Mouse (Mus musculus) hindbrain, embryonic 15.5 days (tissue): Measurements from ENCODE around the gene Evi2a. TPM values are rescaled to one million over a fixed set of nuclear protein-coding genes. Genes with fewer than 3 reads are reported as not detected.

ENCODE experiments used
- ATAC-seq: fragments of 200-750 bp; cut with Nextera tagmentation; 2 replicates; pipeline ENCODE4 v1.8.0; 2017; ENCODE audit warnings: low read depth, moderate number of reproducible peaks, moderate TSS enrichment; ENCODE audit not compliant: low FRiP score
- H3K27ac ChIP-seq: fragments of 300-500 bp; sonication (generic); replicated peaks from 2 replicates; pipeline ENCODE4 v1.5.1; 2015; ENCODE audit warnings: mild to moderate bottlenecking, inconsistent platforms
- H3K27me3 ChIP-seq: fragments of 300-500 bp; sonication (generic); 2 replicates; pipeline ENCODE4 v1.6.1; 2015; ENCODE audit warnings: control low read depth, inconsistent platforms
- H3K36me3 ChIP-seq: fragments of 300-500 bp; sonication (generic); 2 replicates; pipeline ENCODE4 v1.6.1; 2015; ENCODE audit warnings: control low read depth, inconsistent platforms
- H3K4me1 ChIP-seq: fragments of 300-500 bp; sonication (generic); replicated peaks from 2 replicates; pipeline ENCODE4 v1.6.1; 2015; ENCODE audit warnings: control low read depth, inconsistent platforms
- H3K4me2 ChIP-seq: fragments of 300-500 bp; sonication (generic); 2 replicates; pipeline ENCODE4 v1.6.1; 2015; ENCODE audit warnings: moderate library complexity, mild to moderate bottlenecking, inconsistent platforms
- H3K4me3 ChIP-seq: fragments of 300-500 bp; sonication (generic); 2 replicates; pipeline ENCODE4 v1.5.1; 2015; ENCODE audit warnings: mild to moderate bottlenecking, inconsistent platforms
- H3K9ac ChIP-seq: fragments of 300-500 bp; sonication (generic); 2 replicates; pipeline ENCODE4 v1.6.1; 2015; ENCODE audit warnings: inconsistent platforms
- H3K9me3 ChIP-seq: fragments of 300-500 bp; sonication (generic); 2 replicates; pipeline ENCODE4 v1.6.1; 2016; ENCODE audit warnings: control low read depth, inconsistent platforms
- WGBS: fragments of 180-500 bp; shearing (Covaris S2); methylation state at CpG from one replicate; pipeline ENCODE4 v1.1.7; 2015; 5-methylcytosine and 5-hydroxymethylcytosine counted together
- polyA plus RNA-seq: library from polyadenylated mRNA; unstranded; fragments of >200 nt; fragmentation: Nextera tagmentation; extraction: Ambion mirVana; gene quantifications from 2 replicates; pipeline ENCODE4 v1.2.1, GENCODE M21; 2015

Gene Evi2a
- polyA plus RNA-seq, 1 experiment from 2014 or later = 3.2 TPM

GRCm38 (mm10) chr11:79484721-79485120, 45.7 kb downstream of the Evi2a start:
- H3K4me2 ChIP-seq = no peak overlapping the region
- no peaks in the 10 kb centered on the region for H3K27me3 ChIP-seq
- H3K4me1 ChIP-seq = no peaks in the 10 kb centered on the region
- no peak overlapping the region for H3K27ac ChIP-seq
- no peak overlapping the region for H3K9ac ChIP-seq
- no peak for ATAC-seq
- peaks cover 15% of the 10 kb centered on the region for H3K36me3 ChIP-seq
- H3K9me3 ChIP-seq = no peaks in the 10 kb centered on the region
- H3K4me3 ChIP-seq = no peak overlapping the region

DNA sequence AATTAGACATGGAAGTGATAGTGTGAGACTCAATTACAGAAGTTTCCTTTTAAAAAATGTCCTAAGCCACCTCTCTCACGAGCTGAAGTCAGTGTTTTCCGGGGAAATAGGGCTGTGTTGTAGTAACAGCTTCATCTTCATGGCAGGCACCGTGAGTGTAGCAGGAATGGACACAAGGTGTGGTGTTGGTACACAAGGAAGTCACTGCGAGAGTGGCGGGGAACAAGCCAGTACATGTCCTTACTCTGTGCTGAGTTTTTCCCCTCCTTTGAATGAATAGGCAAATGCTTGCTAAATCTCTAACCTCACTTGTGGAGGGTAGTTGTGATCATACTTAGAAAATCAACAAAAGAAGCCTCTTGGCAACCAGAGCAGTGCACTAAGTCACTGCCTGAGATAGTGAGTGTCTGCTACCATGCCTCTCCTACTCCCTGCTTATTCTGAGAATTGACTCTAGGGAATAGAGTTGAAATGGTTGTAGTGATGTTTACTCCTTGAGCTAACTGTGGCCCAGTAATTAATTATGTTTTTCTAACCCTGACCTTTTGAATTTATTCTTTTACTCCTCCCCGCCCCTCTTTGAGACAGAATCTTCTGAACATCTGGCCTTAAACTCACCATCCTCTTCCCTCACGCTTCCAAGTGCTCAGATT, 46.4 kb downstream of the Evi2a start:
- no peaks in the 10 kb centered on the region for H3K9me3 ChIP-seq
- peaks cover 15% of the 10 kb centered on the region for H3K36me3 ChIP-seq
- 89% methylated on average over 7 of the region's 7 CpGs for WGBS

GRCm38 (mm10) chr11:79483392-79483791, 47.0 kb downstream of the Evi2a start:
- Histone ChIP-seq H3K4me2 (no peak overlapping the region), H3K9ac (no peak overlapping the region), H3K4me3 (no peak overlapping the region), H3K9me3 (no peaks in the 10 kb centered on the region), H3K36me3 (peaks cover 15% of the 10 kb centered on the region), H3K27ac (no peak overlapping the region), H3K27me3 (no peaks in the 10 kb centered on the region), H3K4me1 (no peaks in the 10 kb centered on the region)
- WGBS = 91% methylated on average over 6 of the region's 6 CpGs
- ATAC-seq = no peak

More for the DNA sequence above, 46.4 kb downstream of the Evi2a start:
- no peak for ATAC-seq
- Histone ChIP-seq H3K4me1 (no peaks in the 10 kb centered on the region), H3K4me2 (no peak overlapping the region), H3K4me3 (no peak overlapping the region), H3K27ac (no peak overlapping the region), H3K27me3 (no peaks in the 10 kb centered on the region), H3K9ac (no peak overlapping the region)

Other genes starting within 250 kb of the Evi2a start
- gene Gm9964, start 233.7 kb downstream of the Evi2a start, polyA plus RNA-seq = not detected in 2 replicates
- gene Nf1, start 190.9 kb downstream of the Evi2a start, polyA plus RNA-seq = 6.1 and 6.6 TPM in 2 replicates
- gene Omg, start 26.5 kb downstream of the Evi2a start, polyA plus RNA-seq = 7.9 and 8.2 TPM in 2 replicates
- gene Evi2b, start 6.8 kb downstream of the Evi2a start, polyA plus RNA-seq = not detected in 2 replicates
- 0.56 and 0.58 TPM in 2 replicates for gene Evi2, start within 50 bp of the Evi2a start, polyA plus RNA-seq
- gene Rab11fip4, start 60.6 kb upstream of the Evi2a start, polyA plus RNA-seq = 24.7 and 28.9 TPM in 2 replicates